Mouse (Mus musculus): Measurements from ENCODE around the gene Ist1.

GRCm38 (mm10) chr8:109656860-109657259, 36.2 kb downstream of the Ist1 start:
- TF ChIP-seq POLR2A (IDR thresholded peaks at IDR 0.05; ENCODE audit: low read depth, low read length), result no peak
- TF ChIP-seq CTCF (conservative IDR thresholded peaks at IDR 0.05; ENCODE audit: insufficient read depth, insufficient read length, low read depth, low read length), result no peak
